Mouse (Mus musculus) embryo, embryonic 9.5 days (tissue): ENCODE results near the gene Cryzl1.

Experiments
- DNase-seq: peaks from one replicate; pipeline ENCODE4 v3.0.0-alpha.2; 2017; ENCODE audit errors: extremely low spot score

The Cryzl1 gene

DNA sequence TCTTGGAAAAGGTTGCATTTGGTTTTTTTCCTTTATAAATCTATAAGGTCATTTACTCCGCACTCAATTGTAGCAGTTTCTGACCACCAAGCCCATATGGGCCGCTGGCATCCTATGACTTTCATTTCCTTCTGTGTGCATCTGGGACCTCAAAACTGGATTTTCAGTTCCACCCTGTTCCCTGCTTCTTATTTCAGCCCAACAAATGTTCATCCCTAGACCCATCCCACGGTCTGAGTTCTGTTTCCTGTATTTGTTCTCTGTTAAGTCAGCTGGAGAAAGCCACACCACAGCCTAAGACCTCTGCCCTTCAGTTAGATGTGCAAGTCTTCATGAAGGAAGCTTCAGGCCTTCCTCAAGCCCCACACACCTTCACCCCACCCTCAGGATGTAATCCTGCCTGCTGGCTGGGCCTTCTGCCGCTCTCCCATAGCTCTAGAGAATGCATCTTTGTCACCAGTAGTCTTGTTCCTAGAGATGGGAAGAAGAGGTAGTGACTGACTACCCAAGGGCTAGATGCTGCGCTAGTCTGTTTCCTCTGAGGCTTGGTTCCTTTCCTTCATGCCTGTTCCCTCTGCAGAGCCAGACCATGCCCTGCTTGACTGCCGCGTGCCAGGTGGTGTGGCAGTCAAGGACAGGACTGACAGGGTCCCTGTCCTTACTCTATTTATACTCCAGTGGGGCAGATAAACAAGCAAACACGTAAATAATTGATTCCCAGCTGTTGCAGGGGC is 11.6 kb upstream of the Cryzl1 start:
- DNase-seq, result no peak

DNA sequence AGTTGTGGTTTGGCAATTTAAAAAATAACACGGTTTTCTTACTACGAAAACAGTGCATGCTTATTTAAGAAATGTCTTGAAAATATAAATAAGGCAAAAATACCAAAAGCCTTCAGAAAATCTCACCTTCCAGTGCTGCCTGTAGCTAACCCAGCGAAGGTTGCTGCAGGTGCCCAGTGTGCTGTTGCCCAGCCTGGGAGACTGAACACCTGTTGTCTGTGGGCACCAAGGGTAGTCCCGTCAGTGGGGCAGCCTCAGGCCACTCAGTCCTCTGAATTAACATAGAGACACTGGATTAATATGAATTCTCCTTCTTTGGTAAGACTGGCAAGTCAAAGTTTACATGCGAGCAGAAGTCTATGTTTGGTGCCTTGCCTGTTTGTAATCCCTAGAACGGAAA is 9.7 kb upstream of the Cryzl1 start:
- DNase-seq, result no peak

DNA sequence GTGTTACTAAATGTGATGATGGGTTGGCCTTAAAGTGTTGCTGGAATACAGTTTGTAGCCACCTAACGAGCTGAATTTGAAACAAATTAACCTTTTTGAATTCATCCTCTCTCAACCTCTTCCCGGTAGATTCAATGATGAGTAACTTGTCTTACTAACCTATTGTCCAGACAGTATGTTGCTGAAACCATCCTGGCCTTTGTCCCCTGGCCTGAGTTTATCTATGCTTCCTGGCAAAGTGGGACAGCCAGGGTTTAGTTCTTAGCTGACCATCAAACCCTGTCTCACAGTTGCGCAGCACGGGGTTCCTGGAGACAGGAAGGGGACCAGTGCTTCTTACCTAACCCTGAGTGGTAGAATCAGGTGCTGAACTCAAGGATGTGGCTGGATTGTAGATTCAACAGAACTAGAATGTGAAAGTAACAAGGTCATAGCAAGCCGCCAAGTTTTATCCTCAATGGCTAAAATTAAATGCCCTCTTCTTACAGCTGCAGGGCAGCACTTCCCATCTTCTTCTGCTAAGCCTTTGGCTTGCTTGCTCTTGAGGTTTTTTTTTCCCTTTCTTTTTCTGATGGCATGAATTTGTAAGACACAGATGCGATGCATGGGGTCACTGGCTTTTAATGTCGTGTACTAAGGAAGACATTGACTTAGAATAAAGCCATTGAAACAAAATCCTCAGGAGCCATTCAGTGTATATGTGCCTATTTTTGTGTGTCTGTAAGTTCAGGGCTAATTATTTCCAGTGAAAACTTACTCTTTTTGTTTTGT is 7.5 kb upstream of the Cryzl1 start:
- DNase-seq, result no peak

DNA sequence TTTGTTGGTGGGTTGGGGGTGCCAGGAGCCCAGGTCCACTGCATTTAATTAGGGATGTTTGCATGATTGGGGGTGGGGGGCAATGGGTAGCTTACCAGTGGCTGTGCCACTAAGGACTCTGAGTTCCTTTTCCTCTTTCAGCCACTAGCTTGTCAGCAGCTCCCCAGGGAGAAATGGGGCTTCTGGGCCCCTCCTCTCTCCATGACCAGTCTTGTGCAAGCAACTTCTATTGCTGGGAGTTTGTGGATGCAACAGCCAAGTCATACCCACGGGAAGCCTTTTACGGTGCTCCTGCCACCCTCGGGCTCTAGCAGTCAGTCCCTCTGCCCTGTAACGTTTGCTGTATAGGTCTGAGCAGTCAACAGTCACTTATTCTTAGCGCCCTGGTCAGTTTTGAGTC is 6.0 kb upstream of the Cryzl1 start:
- DNase-seq, result no peak

DNA sequence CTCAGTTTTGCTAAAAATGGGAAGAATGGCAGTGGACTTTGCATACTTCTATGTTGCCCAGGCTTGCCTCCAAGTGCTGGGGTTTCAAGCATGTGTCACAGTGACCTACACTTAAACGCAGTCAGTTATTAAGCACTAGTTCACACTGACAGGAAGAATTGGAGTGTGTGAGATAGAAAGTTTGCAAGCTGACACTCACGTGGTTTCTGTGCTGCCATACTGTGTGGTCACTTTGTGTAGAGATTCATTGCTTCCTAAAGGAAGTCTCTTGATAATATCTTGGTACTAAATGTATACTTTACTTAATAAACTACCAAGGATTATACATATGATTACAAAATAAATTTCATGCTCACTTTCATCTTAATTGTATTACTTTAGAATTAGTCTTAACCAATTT is 4.0 kb upstream of the Cryzl1 start:
- DNase-seq, result no peak

DNA sequence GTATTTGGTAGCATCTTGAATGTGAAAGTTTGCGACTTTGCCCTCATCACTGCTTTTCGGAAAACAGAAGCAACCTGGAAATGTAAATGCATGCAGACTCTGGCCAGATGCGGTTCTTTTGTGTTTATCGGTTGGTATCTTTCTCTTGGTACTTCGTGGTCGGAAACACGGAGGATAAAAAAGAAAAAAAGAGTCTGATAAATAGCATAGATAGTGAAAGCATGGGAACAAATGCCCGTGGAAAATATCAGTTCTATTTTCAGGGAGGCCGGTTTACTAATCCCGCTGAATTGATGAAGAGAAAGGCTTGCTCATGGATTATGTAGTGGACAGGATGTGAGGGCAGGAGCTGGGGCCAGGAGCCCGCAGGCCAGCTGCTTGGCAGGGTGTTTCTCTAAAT is 1.7 kb upstream of the Cryzl1 start:
- DNase-seq, result peak; percentile 57

DNA sequence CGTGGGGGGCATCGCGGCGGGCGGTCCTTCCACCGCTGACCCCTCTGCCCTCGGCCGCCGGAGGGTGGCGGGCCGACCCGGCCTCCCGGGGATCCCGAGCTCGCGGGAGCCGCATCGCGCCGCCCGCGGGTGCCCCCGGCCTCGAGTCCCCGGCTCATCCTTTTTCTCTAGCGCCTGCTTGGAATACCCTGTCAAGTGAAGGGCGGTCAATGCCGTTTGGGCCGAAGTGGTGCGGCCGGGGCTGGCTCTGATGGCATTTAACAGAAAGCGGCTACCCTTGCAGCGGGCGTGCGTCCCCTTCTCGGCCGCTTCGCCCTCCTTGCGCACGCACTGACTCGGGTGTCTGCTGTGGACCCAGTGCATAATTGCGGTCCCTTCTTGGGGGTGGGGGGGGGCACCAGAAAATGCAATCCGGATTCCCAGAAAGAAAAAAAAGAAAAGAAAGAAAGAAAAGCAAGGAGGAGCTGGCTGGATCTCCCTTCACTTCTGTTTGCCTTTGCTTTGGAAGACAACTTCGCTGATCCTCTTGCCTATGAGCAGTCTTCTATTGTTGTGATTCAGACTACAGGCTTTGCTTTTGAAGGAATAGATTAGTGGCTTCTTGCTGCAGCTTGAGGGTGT is 1.2 kb upstream of the Cryzl1 start:
- DNase-seq, result peak; percentile 66

DNA sequence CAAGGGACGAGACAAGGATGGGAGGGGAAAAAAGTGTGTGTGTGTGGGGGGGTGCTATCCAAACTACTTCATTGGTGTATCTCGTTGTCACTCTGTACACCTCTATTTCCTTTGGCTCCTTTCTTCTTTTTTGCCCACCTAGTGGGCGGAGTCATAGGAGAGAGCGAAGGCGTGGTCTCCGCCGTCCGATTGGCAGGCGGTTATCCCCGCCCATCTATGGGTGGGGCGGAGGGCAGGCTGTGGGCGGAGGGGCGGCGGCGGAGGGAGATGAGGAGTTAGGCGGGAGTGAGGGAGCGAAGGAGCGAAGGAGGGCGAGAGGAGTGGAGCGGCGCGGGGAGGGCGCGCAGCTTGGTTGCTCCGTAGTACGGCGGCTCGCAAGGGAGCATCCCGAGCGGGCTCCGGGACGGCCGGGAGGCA is 299 bp upstream of the Cryzl1 start, which contains the start of gene Itsn1:
Gene Itsn1, plus strand, starts transcription at position 216 of the 417 bp plus-strand sequence.
- peak; percentile 99 for DNase-seq

DNA sequence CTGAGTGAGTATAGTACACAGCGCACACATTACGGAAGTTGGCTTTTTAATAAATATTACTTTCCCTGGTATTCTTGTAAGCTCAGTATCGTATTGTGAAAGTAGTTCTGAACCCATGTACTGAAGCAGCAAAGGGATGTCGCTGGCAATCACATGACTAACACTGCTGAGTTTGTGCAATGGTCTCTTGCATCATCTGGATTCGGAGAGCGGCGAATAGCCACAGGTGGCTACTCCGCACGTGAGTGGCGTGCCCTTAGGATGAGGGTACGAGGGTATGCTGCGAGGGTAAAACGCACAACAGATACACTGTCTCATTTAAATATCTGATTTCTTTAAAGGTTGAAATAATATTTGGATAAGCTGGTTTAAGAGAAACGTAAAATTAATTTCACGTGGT is 1.3 kb downstream of the Cryzl1 start:
- no peak for DNase-seq

DNA sequence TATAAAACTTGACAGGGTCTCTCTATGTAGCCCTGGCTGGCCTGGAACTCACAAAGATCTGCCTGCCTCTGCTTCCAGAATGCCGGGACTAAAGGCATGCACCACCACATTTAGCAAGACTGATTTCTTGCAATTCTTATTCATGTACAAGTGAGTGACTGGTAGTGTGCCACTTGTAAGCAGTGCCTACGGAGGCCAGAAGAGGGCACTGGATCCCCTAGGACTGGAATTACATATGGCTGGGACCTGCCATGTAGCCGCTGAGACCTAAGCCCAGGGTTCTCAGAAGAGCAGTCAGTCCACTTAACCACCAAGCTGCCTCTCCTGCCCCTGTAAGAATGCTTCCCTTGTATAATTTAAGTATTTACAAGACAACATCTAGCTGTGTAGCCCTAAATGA is 4.5 kb downstream of the Cryzl1 start:
- DNase-seq, result peak; percentile 40

DNA sequence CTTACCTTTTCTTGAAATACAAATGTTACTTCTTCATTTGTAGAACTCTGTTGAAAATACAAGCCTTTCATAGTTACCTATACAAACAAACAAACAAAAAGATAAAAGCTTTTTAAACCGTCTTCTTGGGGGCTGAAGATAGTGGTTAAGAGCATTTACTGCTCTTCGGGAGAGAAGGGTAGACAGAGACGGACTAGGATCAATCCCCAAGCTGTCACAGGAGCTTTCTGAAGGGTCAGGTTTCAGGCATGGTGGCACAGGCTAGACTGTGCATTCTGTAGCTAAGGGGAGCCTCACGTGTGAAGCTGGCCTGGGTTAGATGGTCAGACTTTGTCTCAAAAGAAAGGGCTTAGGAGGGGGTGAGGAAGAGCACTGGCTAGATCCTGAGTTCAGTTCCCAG is 11.4 kb downstream of the Cryzl1 start:
- DNase-seq, result no peak

DNA sequence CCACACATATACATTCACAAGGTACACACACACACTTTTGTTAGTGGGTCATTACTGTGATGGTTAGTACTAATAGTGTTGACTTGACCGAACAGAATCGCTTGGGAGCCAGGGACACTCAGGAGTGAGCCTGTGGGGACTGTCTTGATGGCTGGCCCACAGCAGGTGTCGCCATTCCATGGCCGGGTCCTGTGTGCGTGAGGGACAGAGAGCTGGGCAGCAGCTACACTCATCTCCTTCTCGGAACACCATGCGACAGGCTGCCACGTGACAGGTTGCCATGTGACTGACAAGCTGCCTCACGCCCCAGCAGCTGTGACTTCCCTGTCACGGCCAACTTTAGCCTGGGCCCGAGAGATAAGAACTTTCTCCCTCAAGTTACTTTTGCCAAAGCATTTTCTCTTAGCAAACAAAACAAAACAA is 11.8 kb downstream of the Cryzl1 start:
- no peak for DNase-seq

DNA sequence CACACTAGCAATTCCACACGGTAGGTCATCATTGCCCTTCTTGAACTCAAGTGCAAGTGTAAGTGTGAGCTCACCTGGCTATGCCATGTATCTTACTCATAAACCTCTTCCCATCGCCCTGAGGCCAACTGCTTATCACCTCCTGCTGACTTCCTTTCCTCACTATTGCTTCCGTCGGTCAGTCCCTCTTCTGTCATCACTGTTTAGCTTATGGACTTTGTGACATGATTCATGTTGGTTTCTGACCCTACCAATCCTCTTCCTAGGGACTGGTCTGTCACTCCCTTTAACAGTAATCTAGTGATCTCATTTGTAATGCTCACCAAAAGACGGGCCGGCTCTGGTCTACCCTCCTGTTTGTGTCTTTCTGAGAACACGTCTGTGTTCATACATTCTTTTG is 18.5 kb downstream of the Cryzl1 start:
- no peak for DNase-seq

DNA sequence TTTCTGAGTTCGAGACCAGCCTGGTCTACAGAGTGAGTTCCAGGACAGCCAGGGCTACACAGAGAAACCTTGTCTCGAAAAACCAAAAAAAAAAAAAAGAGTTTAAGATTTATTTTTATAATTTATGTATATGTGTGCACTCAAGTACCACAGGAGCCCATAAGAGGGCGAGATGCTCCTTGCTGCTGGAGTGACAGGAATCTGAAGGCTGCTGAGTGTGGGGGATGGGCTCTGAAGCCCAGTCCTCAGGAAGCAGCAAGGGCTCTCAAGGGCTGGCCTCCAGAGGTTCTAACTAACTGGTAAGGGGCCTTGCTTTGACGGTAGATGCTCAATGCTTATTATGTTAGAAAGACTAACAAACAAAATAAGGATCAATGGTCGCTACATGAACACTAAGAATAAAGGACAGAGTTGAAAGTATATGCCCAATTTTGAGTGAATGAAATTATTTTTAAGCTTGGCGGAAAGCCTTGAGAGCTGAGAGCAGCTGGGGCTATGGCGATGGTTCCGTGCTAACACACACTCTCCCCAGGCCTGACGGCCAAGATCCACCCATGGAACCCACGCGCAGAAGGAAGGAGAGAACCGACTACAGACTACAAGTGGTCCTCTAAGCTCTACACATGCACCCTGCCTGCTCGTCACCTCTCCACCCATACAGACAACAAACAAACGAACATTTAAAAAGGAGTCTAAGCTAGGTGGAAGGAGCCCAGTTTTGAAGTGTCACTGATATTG is 24.0 kb downstream of the Cryzl1 start:
- no peak for DNase-seq

DNA sequence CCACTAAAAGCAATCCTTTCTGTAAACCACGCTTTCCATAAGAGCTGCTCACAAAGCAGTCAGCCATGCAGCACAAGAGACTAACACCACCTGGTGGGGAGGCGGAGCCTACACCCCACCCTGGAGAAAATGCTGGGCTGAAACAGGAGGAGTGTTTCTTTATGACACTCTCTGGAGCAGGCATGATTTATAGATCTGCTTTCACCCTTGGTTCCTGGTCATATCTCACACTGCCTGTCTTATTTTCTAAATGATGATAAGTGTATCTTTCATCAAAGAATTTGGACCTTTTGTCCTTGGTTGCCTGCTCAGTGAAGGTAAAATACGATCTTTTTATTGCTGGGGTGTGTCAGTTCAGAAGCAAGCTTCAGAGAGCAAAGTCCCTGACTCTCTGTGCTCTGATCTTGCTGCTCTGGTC is 26.0 kb downstream of the Cryzl1 start:
- DNase-seq, result no peak

DNA sequence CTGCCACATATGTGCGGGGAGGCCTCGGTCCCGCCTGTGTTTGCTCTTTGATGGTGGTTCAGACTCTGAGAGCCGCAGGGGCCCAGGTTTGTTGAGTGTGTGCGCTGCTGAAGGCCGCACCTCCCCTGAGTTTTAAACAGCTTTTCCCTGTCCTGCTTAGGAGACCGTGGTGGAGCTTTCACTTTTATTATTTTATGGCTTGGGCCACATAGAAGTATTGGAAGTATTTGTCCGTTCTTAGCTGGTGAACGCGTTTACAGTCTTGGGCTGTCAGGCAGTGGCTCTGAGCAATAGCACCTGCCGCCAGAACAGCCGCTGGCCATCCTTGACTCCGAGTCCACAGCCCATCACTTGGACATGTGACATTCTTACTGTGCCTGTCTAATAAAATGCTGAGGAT is 26.9 kb downstream of the Cryzl1 start:
- no peak for DNase-seq

DNA sequence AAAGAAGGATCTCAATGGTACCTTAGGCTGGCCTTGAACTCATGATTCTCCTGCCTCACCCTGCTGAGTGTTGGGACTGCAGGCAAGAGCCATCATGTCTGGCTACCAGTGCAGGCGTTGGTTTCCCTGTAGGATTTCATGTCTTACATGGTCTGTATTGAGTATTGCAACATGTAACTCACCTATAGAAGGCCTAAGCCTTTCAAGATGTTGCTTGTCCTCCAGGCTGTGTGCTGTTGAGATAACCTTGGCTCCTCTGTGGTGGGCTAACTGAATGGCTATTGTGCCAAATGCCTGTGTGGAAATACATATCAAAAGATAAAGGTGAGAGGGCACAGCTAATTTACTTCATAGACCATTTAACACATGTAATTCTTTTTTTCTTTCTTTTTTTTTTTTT is 29.8 kb downstream of the Cryzl1 start:
- DNase-seq, result no peak

DNA sequence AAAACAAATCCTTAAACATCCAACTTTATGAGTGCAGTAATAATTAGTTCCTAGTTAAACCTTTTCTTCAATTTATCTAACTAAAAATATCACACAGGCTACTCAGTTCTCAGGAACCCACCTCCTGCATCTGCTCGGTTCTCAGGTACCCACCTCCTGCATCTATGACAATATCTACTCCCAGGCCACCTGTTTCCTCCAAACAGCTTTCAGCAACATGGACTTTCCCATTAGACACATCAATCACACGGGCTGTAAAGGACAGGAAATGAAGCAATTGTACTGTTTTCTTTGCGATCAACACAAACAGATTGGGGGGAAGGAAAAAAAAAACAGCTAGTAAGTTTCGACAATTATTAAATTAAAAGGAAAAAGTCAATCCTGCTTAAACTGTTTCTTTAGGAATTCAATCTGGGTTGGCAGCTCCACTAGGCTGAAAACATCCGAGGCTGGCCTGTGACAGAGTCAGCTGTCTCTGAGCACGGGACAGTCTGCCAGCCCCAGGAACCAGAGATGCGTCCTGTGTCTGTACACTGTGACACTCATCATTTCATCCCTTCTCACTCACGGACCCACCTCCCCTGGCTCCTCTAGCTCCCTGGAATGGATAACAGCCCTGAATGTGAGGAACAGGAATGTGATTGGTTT is 33.5 kb downstream of the Cryzl1 start:
- no peak for DNase-seq

DNA sequence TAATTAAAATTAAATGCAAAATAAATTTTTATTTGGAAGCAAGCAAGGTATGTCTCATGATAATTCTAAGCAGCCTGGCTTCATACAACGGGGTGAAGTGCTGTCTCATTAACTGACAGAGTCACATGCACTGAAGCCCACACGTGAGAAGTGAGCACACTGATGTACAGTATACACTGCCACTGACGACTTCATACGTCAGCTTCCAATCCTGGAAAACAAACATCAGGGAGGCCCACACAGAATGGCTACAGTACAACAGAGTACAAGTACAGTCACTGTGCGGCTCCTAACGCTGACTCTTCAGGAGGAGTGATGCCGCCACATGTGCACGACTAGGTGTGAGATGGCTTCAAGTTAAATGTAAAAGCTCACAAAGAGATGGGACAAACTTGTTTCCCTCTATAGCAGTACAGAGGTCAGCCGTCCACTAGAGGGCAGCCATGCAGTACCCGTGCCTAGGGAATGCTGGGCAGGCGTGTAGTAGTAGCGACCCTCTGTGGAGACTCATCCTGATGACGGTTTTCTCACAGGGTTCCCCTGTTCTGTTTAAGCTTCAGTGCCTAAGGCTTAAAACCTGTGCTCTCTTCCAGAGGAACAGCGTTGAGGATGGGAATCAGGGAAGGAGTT is 34.2 kb downstream of the Cryzl1 start:
- peak; percentile 82 for DNase-seq

DNA sequence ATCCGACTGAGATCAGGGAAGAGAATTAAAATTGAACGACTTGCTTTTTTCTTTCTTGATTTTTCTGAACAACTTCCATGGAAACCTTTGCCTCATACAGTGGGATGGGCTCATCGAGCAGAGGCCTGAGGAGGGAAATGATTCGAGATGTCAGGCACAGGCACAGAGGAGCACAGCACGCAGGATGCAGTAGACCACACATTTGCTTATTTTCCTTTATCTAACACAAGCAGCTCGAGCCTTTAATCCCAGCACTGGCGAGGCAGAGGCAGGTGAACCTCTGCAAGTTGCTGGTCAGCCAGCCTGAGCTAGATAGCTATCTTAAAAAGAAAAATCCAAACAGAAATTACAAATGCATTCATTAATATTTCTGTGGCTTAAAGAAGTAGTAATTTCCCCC is 39.0 kb downstream of the Cryzl1 start:
- DNase-seq, result no peak
